ENCODE assay signal across 24 mouse cellular contexts in genomic region chr10:83141434-83141833, GRCm38 (mm10).
DNase-seq lines count a peak whose midpoint lies in the region; ATAC-seq lines count a peak whose summit lies in the region.
"Had no signal": no experiment of that assay in that cellular context is flagged by ENCODE, and none has a peak within 500 bp of the region (broad histone marks: within the 10 kb centered on the region; RNA-seq: fewer than 3 reads in every experiment).

No protein-coding gene starts in this region.

- no peak overlapping the region for H3K4me2 ChIP-seq in embryonic facial prominence, embryonic 13.5 days
- no peak overlapping the region for H3K4me2 ChIP-seq in limb, embryonic 15.5 days
- H3K4me2 ChIP-seq: forebrain, embryonic 13.5 days; hindbrain, embryonic 12.5 days had no signal

- no peaks in the 10 kb centered on the region for H3K36me3 ChIP-seq in embryonic facial prominence, embryonic 13.5 days
- H3K36me3 ChIP-seq in embryonic facial prominence, embryonic 10.5 days (replicated peaks) = no peaks in the 10 kb centered on the region
- no peaks in the 10 kb centered on the region for H3K36me3 ChIP-seq in limb, embryonic 10.5 days
- no peaks in the 10 kb centered on the region for H3K36me3 ChIP-seq in limb, embryonic 15.5 days
- H3K36me3 ChIP-seq: heart, embryonic 10.5 days; hindbrain, embryonic 12.5 days had no signal

- DNase-seq in embryonic facial prominence, embryonic 10.5 days (ENCODE audit: low spot score) = no peak
- DNase-seq in limb, embryonic 10.5 days (ENCODE audit: low spot score) = no peak
- no peak for DNase-seq in embryo, embryonic 11 days
- no peak for DNase-seq in ovary, postnatal 14 days (ENCODE audit: low spot score)
- DNase-seq: adrenal gland, adult 8-10 months; adrenal gland, postnatal 36 days; B cell, adult 2 months; cerebellum, adult 11 months; cerebellum, adult 8-10 months; cerebellum, postnatal 14 days; forebrain, postnatal 0 days; gastrocnemius, adult 2 months; gastrocnemius, postnatal 25 days; heart, adult 18-20 months; heart, postnatal 10 days; heart, postnatal 4 days had no signal

- H3K9ac ChIP-seq in embryonic facial prominence, embryonic 13.5 days = no peak overlapping the region
- H3K9ac ChIP-seq in limb, embryonic 15.5 days = no peak overlapping the region
- H3K9ac ChIP-seq: forebrain, embryonic 13.5 days; forebrain, postnatal 0 days; hindbrain, embryonic 12.5 days had no signal

- H3K27ac ChIP-seq in embryonic facial prominence, embryonic 13.5 days = 0 out of 2 replicates have a peak overlapping the region, but pooled peaks have one; percentile 55
- H3K27ac ChIP-seq in embryonic facial prominence, embryonic 10.5 days (replicated peaks) = no peak overlapping the region
- peak overlapping the region; percentile 97 for H3K27ac ChIP-seq in brown adipose tissue, adult 24 weeks (replicated peaks; ENCODE audit: low read depth, low read length)
- H3K27ac ChIP-seq in limb, embryonic 10.5 days = peak overlapping the region; percentile 67; the same call in 1 of the 2 replicates
- peak overlapping the region; percentile 54; the same call in 1 of the 2 replicates for H3K27ac ChIP-seq in limb, embryonic 15.5 days
- H3K27ac ChIP-seq: forebrain, embryonic 13.5 days; gastrocnemius, adult 2 months; hindbrain, embryonic 12.5 days had no signal

- 85% methylated on average over 5 of the region's 5 CpGs for WGBS in embryonic facial prominence, embryonic 13.5 days
- WGBS in embryonic facial prominence, embryonic 10.5 days = 90% methylated on average over 5 of the region's 5 CpGs
- 90% methylated on average over 5 of the region's 5 CpGs for whole genome bisulfite sequencing in limb, embryonic 10.5 days
- 58% methylated on average over 5 of the region's 5 CpGs for WGBS in limb, embryonic 15.5 days

- ATAC-seq in embryonic facial prominence, embryonic 13.5 days (ENCODE audit: insufficient number of reproducible peaks, insufficient read depth, low FRiP score, low TSS enrichment, low read depth) = no peak
- ATAC-seq in limb, embryonic 15.5 days (ENCODE audit: insufficient number of reproducible peaks, low FRiP score, low TSS enrichment, low read depth) = no peak
- no peak for ATAC-seq in frontal cortex, adult (ENCODE audit: low TSS enrichment)

- no peak overlapping the region for H3K4me3 ChIP-seq in embryonic facial prominence, embryonic 13.5 days
- no peak overlapping the region for H3K4me3 ChIP-seq in embryonic facial prominence, embryonic 10.5 days
- no peak overlapping the region for H3K4me3 ChIP-seq in brown adipose tissue, adult 24 weeks (ENCODE audit: insufficient read depth, low read depth, low read length)
- H3K4me3 ChIP-seq in limb, embryonic 10.5 days = no peak overlapping the region
- H3K4me3 ChIP-seq in limb, embryonic 15.5 days = no peak overlapping the region
- H3K4me3 ChIP-seq: forebrain, embryonic 13.5 days; gastrocnemius, adult 2 months; heart, embryonic 10.5 days; hindbrain, embryonic 12.5 days had no signal

- H3K9me3 ChIP-seq in embryonic facial prominence, embryonic 13.5 days = no peaks in the 10 kb centered on the region
- no peaks in the 10 kb centered on the region for H3K9me3 ChIP-seq in embryonic facial prominence, embryonic 10.5 days
- no peaks in the 10 kb centered on the region for H3K9me3 ChIP-seq in limb, embryonic 10.5 days (replicated peaks)
- H3K9me3 ChIP-seq in limb, embryonic 15.5 days = no peaks in the 10 kb centered on the region
- H3K9me3 ChIP-seq: forebrain, embryonic 13.5 days; G1E; heart, embryonic 10.5 days; hindbrain, embryonic 12.5 days had no signal

- H3K4me1 ChIP-seq in embryonic facial prominence, embryonic 13.5 days = peaks cover 35% of the 10 kb centered on the region
- peaks cover 52% of the 10 kb centered on the region for H3K4me1 ChIP-seq in embryonic facial prominence, embryonic 10.5 days
- peaks cover 42% of the 10 kb centered on the region for H3K4me1 ChIP-seq in brown adipose tissue, adult 24 weeks (ENCODE audit: control insufficient read depth, insufficient read depth, insufficient read length, low read length)
- peaks cover 65% of the 10 kb centered on the region for H3K4me1 ChIP-seq in limb, embryonic 10.5 days
- H3K4me1 ChIP-seq in limb, embryonic 15.5 days = peaks cover 40% of the 10 kb centered on the region

- no peaks in the 10 kb centered on the region for H3K27me3 ChIP-seq in embryonic facial prominence, embryonic 13.5 days
- H3K27me3 ChIP-seq in embryonic facial prominence, embryonic 10.5 days (replicated peaks; ENCODE audit: low read depth, poor library complexity, severe bottlenecking) = peaks cover 7% of the 10 kb centered on the region; the same call in 1 of the 2 replicates
- H3K27me3 ChIP-seq in limb, embryonic 10.5 days (ENCODE audit: low read depth, poor library complexity, severe bottlenecking) = no peaks in the 10 kb centered on the region
- H3K27me3 ChIP-seq in limb, embryonic 15.5 days = 0 out of 2 replicates have a peak, but pooled peaks cover 3% of the 10 kb centered on the region
- H3K27me3 ChIP-seq: forebrain, embryonic 13.5 days; hindbrain, embryonic 12.5 days had no signal
